Mouse (Mus musculus): ENCODE measurements around the gene Olfr1341.

DNA sequence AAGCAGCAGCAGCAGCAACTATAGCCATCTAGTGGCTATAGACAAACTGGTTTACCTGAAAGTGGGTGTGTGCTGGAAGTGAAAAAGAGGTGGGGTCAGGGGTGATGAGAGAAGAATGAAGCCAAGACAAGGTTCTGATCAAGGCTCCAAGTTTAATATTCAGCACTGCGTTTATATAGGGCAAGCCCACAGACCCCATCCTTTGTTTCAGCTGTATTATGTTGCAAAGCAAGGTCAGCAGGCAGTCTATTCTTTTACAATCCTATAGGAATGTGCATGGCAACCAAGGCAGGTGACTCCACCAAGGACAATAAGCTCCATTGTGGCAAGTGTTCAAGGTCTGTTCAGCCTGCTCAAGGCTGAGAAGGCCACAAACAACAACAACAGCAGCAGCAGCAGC is 8.3 kb downstream of the Olfr1341 start:
- no peak for TF ChIP-seq EP300 (IDR thresholded peaks at IDR 0.05; ENCODE audit: low read depth)
- no peak for TF ChIP-seq CTCF (IDR thresholded peaks at IDR 0.05; ENCODE audit: low read depth)
